Mouse (Mus musculus): ENCODE data around the gene Nr2c2. TPM values are rescaled to one million over a fixed set of nuclear protein-coding genes. Genes with fewer than 3 reads are reported as not detected.

Nr2c2 gene
- total and polyA plus RNA-seq, 2 experiments from 2014 or later, result 33.5 to 64.5 TPM

DNA sequence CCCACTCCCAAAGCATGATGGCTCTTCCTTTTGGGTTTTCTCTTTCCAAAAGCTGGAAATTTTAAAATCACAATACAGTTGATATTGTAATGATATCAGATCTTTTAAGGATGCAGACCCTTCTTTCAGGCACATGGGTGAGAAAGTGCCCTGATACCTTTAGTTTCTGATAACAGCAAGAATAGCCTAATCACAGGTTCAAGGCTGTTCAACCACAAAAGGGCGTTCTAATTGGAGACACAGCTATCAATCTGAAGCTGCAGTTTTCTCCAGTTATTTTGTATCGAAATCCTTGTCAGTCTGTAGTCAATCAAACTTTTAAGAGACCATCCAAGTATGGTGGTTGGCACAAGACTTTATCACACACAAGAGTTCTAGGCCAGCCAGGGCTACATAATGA is 2.7 kb downstream of the Nr2c2 start:
- H3K27me3 ChIP-seq (ENCODE audit: insufficient read depth, low read length), result no peaks in the 10 kb centered on the region
- 90% methylated on average over 2 of the region's 2 CpGs for WGBS
- H3K4me1 ChIP-seq (ENCODE audit: insufficient read depth, low read length), result peaks cover 9% of the 10 kb centered on the region; the same call in 1 of the 2 replicates
- no peak overlapping the region for H3K4me2 ChIP-seq (ENCODE audit: low read depth, low read length, poor library complexity, severe bottlenecking)
- no peaks in the 10 kb centered on the region for H3K36me3 ChIP-seq (ENCODE audit: insufficient read depth, low read length)
- no peak for DNase-seq (ENCODE audit: low spot score)
- H3K27ac ChIP-seq (ENCODE audit: low read depth, low read length), result no peak overlapping the region
- TF ChIP-seq CTCF (IDR thresholded peaks at IDR 0.05), result no peak
- no peaks in the 10 kb centered on the region for H3K9me3 ChIP-seq (ENCODE audit: low read length)
- ATAC-seq (ENCODE audit: low FRiP score), result no peak
- no peak overlapping the region for H3K9ac ChIP-seq (replicated peaks; ENCODE audit: low read length, poor library complexity, severe bottlenecking)
- H3K4me3 ChIP-seq (ENCODE audit: low read depth, low read length), result no peak overlapping the region

DNA sequence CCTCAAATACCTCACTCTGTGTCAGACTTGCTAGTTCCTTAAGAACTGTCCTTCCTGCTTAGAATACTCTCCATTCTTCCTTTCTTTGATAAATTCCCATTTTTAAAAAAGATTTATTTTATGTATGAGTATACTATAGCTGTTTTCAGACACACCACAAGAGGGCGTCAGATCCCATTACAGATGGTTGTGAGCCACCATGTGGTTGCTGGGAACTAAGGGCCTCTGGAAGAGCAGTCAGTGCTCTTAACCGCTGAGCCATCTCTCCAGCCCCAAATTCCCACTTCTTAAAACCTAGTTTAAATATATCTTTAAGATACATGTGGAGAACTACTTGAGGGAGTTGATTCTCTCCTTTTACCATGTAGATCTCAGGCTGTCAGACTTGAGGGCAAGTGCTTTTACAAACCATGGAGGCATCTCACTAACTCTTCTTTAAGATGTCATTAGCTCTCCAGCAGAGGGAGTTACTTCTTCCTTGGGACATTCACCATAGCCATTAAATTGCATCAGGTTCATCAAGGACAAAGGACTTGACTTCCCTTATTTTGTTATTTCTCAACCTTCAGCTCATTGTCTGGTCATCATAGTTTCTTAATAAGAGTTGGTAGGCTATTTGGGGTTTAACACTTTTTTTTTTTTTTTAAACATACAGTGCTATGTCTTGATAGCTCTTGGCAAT is 9.6 kb downstream of the Nr2c2 start:
- ATAC-seq (ENCODE audit: low FRiP score) (no peak), DNase-seq (ENCODE audit: low spot score) (no peak)
- Histone ChIP-seq H3K9ac (replicated peaks; ENCODE audit: low read length, poor library complexity, severe bottlenecking) (no peak overlapping the region), H3K4me3 (ENCODE audit: low read depth, low read length) (no peak overlapping the region), H3K9me3 (ENCODE audit: low read length) (no peaks in the 10 kb centered on the region), H3K4me2 (ENCODE audit: low read depth, low read length, poor library complexity, severe bottlenecking) (no peak overlapping the region), H3K36me3 (ENCODE audit: insufficient read depth, low read length) (no peaks in the 10 kb centered on the region), H3K27me3 (ENCODE audit: insufficient read depth, low read length) (no peaks in the 10 kb centered on the region), H3K27ac (ENCODE audit: low read depth, low read length) (no peak overlapping the region), H3K4me1 (ENCODE audit: insufficient read depth, low read length) (no peaks in the 10 kb centered on the region)
- 80% methylated on average over 2 of the region's 2 CpGs for WGBS
- peak; percentile 29; the same call in 1 of the 2 replicates for TF ChIP-seq CTCF (IDR thresholded peaks at IDR 0.05)

- Histone ChIP-seq H3K36me3 (ENCODE audit: insufficient read depth, low read length) (no peaks in the 10 kb centered on the region), H3K27ac (ENCODE audit: low read depth, low read length) (no peak overlapping the region), H3K4me1 (ENCODE audit: insufficient read depth, low read length) (no peaks in the 10 kb centered on the region), H3K4me3 (ENCODE audit: low read depth, low read length) (no peak overlapping the region), H3K27me3 (ENCODE audit: insufficient read depth, low read length) (no peaks in the 10 kb centered on the region), H3K9ac (replicated peaks; ENCODE audit: low read length, poor library complexity, severe bottlenecking) (no peak overlapping the region), H3K4me2 (ENCODE audit: low read depth, low read length, poor library complexity, severe bottlenecking) (no peak overlapping the region), H3K9me3 (ENCODE audit: low read length) (no peaks in the 10 kb centered on the region)
- ATAC-seq (ENCODE audit: low FRiP score) (no peak), DNase-seq (ENCODE audit: low spot score) (no peak)
- TF ChIP-seq CTCF (IDR thresholded peaks at IDR 0.05), result no peak
Observed at GRCm38 (mm10) chr6:92124547-92124946, 33.4 kb downstream of the Nr2c2 start.

DNA sequence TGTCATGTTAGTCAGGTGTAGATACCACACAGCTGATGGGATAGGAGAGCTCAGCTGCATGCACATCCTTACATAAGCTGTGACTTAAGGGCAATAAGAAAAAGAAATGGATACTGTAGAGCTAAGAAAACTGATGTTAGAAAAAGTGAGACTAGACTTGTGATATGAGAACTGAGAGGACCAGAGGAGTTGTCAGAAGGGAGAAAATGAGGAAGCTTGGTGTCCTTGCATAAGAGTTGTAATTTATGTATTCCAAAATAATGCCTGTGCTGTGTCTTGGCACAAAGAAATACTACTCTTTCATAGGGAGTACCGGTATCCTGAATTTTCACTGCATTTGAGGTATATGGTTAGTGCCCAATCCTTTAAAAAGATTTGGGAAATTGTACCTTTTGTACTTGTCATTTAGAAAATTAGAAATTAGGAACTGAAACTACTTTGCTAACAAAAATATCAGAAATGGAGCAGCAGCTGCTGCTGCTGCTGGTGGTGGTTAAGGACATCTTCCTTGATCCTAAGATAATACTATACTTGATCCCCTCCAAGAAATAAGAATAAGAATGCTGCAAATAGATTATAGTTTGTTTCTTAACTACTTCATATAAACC is 35.8 kb downstream of the Nr2c2 start:
- no peak for ATAC-seq (ENCODE audit: low FRiP score)
- no peaks in the 10 kb centered on the region for H3K36me3 ChIP-seq (ENCODE audit: insufficient read depth, low read length)
- no peak overlapping the region for H3K9ac ChIP-seq (replicated peaks; ENCODE audit: low read length, poor library complexity, severe bottlenecking)
- H3K4me2 ChIP-seq (ENCODE audit: low read depth, low read length, poor library complexity, severe bottlenecking), result no peak overlapping the region
- DNase-seq (ENCODE audit: low spot score), result no peak
- no peak overlapping the region for H3K27ac ChIP-seq (ENCODE audit: low read depth, low read length)
- no peak overlapping the region for H3K4me3 ChIP-seq (ENCODE audit: low read depth, low read length)
- whole genome bisulfite sequencing, result 98% methylated on average over 1 of the region's 1 CpGs
- H3K4me1 ChIP-seq (ENCODE audit: insufficient read depth, low read length), result no peaks in the 10 kb centered on the region
- H3K9me3 ChIP-seq (ENCODE audit: low read length), result no peaks in the 10 kb centered on the region
- TF ChIP-seq CTCF (IDR thresholded peaks at IDR 0.05), result no peak
- no peaks in the 10 kb centered on the region for H3K27me3 ChIP-seq (ENCODE audit: insufficient read depth, low read length)

- no peak for ATAC-seq (ENCODE audit: low FRiP score)
Observed at GRCm38 (mm10) chr6:92131456-92131855, 40.3 kb downstream of the Nr2c2 start.

More at GRCm38 (mm10) chr6:92131456-92131855, 40.3 kb downstream of the Nr2c2 start:
- DNase-seq (ENCODE audit: low spot score), result no peak
- no peak overlapping the region for H3K4me3 ChIP-seq (ENCODE audit: low read depth, low read length)
- no peak for TF ChIP-seq CTCF (IDR thresholded peaks at IDR 0.05)
- no peak overlapping the region for H3K27ac ChIP-seq (ENCODE audit: low read depth, low read length)
- H3K36me3 ChIP-seq (ENCODE audit: insufficient read depth, low read length), result no peaks in the 10 kb centered on the region
- no peaks in the 10 kb centered on the region for H3K4me1 ChIP-seq (ENCODE audit: insufficient read depth, low read length)
- H3K9me3 ChIP-seq (ENCODE audit: low read length), result no peaks in the 10 kb centered on the region
- WGBS, result 97% methylated on average over 1 of the region's 1 CpGs
- no peak overlapping the region for H3K9ac ChIP-seq (replicated peaks; ENCODE audit: low read length, poor library complexity, severe bottlenecking)
- no peak overlapping the region for H3K4me2 ChIP-seq (ENCODE audit: low read depth, low read length, poor library complexity, severe bottlenecking)
- H3K27me3 ChIP-seq (ENCODE audit: insufficient read depth, low read length), result no peaks in the 10 kb centered on the region

Data from midbrain, postnatal 0 days (tissue).